Mouse (Mus musculus) heart, postnatal 0 days (tissue): ENCODE data around the gene Plpp1. TPM values are rescaled to one million over a fixed set of nuclear protein-coding genes. Genes with fewer than 3 reads are reported as not detected.
A peak's percentile ranks its signal among the peaks of the same experiment; 100 is the strongest.

Source experiments
- ATAC-seq: fragments of 200-750 bp; cut with Nextera tagmentation; 2 replicates; pipeline ENCODE4 v1.8.0; 2017; ENCODE audit warnings: low read depth, moderate number of reproducible peaks, moderate library complexity; ENCODE audit not compliant: insufficient read depth
- DNase-seq: peaks from one replicate; pipeline ENCODE4 v3.0.0-alpha.2; 2016; ENCODE audit warnings: low spot score
- H3K27ac ChIP-seq: fragments of 300-500 bp; sonication (generic); 2 replicates; pipeline ENCODE4 v1.5.1; 2014; ENCODE audit warnings: low read depth, mild to moderate bottlenecking
- H3K27me3 ChIP-seq: fragments of 300-500 bp; sonication (generic); 2 replicates; pipeline ENCODE4 v1.6.1; 2014; ENCODE audit warnings: low read length, mixed read lengths; ENCODE audit not compliant: control insufficient read depth, insufficient read depth
- H3K36me3 ChIP-seq: fragments of 300-500 bp; sonication (generic); replicated peaks from 2 replicates; pipeline ENCODE4 v1.6.1; 2014; ENCODE audit warnings: low read length, mixed read lengths; ENCODE audit not compliant: control insufficient read depth, insufficient read depth
- H3K4me1 ChIP-seq: fragments of 300-500 bp; sonication (generic); 2 replicates; pipeline ENCODE4 v1.6.1; 2014; ENCODE audit warnings: antibody characterized with exemption; ENCODE audit not compliant: control insufficient read depth, insufficient read depth
- H3K4me2 ChIP-seq: fragments of 300-500 bp; sonication (generic); 2 replicates; pipeline ENCODE4 v1.6.1; 2014; ENCODE audit warnings: low read depth, mild to moderate bottlenecking, low read length, moderate library complexity
- H3K4me3 ChIP-seq: fragments of 300-500 bp; sonication (generic); 2 replicates; pipeline ENCODE4 v1.5.1; 2014; ENCODE audit warnings: low read depth, low read length
- H3K9ac ChIP-seq: fragments of 300-500 bp; sonication (generic); replicated peaks from 2 replicates; pipeline ENCODE4 v1.6.1; 2014; ENCODE audit warnings: low read depth, low read length, mixed read lengths
- H3K9me3 ChIP-seq: fragments of 300-500 bp; sonication (generic); replicated peaks from 2 replicates; pipeline ENCODE4 v1.6.1; 2016; ENCODE audit warnings: low read length; ENCODE audit not compliant: control insufficient read depth
- CTCF ChIP-seq: IDR thresholded peaks from 2 replicates; pipeline ENCODE4 v1.5.1; 2016; ENCODE audit warnings: antibody characterized with exemption, control low read depth, low read depth
- EP300 ChIP-seq: IDR thresholded peaks from 2 replicates; pipeline ENCODE4 v1.6.1; 2016; ENCODE audit warnings: antibody characterized with exemption, low read depth
- WGBS: fragments of 180-500 bp; shearing (Covaris S2); extraction: QIAGEN DNeasy Blood & Tissue Kit; methylation state at CpG from one replicate; pipeline ENCODE4 v1.1.7; 2014; 5-methylcytosine and 5-hydroxymethylcytosine counted together
- polyA plus RNA-seq: library from polyadenylated mRNA; unstranded; fragments of >200 nt; fragmentation: Nextera tagmentation; extraction: Ambion mirVana; gene quantifications from 2 replicates; pipeline ENCODE4 v1.2.1, GENCODE M21; 2015
- total RNA-seq: library from RNA; depleted of rRNA; stranded (reverse); fragments of >200 nt; gene quantifications from 2 replicates; pipeline ENCODE4 v1.2.3, GENCODE M21; 2014; ENCODE audit warnings: low replicate concordance

The Plpp1 gene
- total and polyA plus RNA-seq, 2 experiments from 2014 or later = 101 to 129 TPM

- H3K9ac ChIP-seq = 0 out of 2 replicates have a peak overlapping the region, but pooled peaks have one; percentile 21
- no peaks in the 10 kb centered on the region for H3K36me3 ChIP-seq
- ATAC-seq (no peak; the same call in 1 of the 2 replicates), DNase-seq (peak; percentile 74)
- TF ChIP-seq EP300 (no peak; the same call in 1 of the 2 replicates), CTCF (no peak)
- H3K4me2 ChIP-seq = no peak overlapping the region
- H3K27ac ChIP-seq = peak overlapping the region; percentile 86
- peaks cover 28% of the 10 kb centered on the region for H3K4me1 ChIP-seq
- no peak overlapping the region for H3K4me3 ChIP-seq
- 31% methylated on average over 11 of the region's 11 CpGs for WGBS
- H3K27me3 ChIP-seq = no peaks in the 10 kb centered on the region
- H3K9me3 ChIP-seq = no peaks in the 10 kb centered on the region
Observed at GRCm38 (mm10) chr13:112755507-112756010, 45.0 kb upstream of the Plpp1 start.

- Histone ChIP-seq H3K36me3 (no peaks in the 10 kb centered on the region), H3K4me3 (no peak overlapping the region), H3K27me3 (no peaks in the 10 kb centered on the region), H3K4me2 (no peak overlapping the region), H3K9ac (no peak overlapping the region), H3K27ac (0 out of 2 replicates have a peak overlapping the region, but pooled peaks have one; percentile 5), H3K4me1 (peaks cover 19% of the 10 kb centered on the region), H3K9me3 (no peaks in the 10 kb centered on the region)
- no peak for TF ChIP-seq CTCF
- TF ChIP-seq EP300 = 0 out of 2 replicates have a peak, but pooled peaks have one; percentile 55
- 73% methylated on average over 9 of the region's 9 CpGs for WGBS
- DNase-seq (no peak), ATAC-seq (peak; percentile 22; the same call in 1 of the 2 replicates)
Observed at GRCm38 (mm10) chr13:112757395-112757794, 43.2 kb upstream of the Plpp1 start.

GRCm38 (mm10) chr13:112758546-112759090 is 42.0 kb upstream of the Plpp1 start:
- ATAC-seq (no peak), DNase-seq (no peak)
- Histone ChIP-seq H3K27me3 (no peaks in the 10 kb centered on the region), H3K9me3 (no peaks in the 10 kb centered on the region), H3K4me3 (no peak overlapping the region), H3K4me2 (no peak overlapping the region), H3K4me1 (peaks cover 31% of the 10 kb centered on the region), H3K9ac (no peak overlapping the region), H3K36me3 (no peaks in the 10 kb centered on the region), H3K27ac (peak overlapping the region; percentile 3; the same call in 1 of the 2 replicates)
- TF ChIP-seq CTCF (no peak), EP300 (no peak)
- 86% methylated on average over 6 of the region's 6 CpGs for WGBS

GRCm38 (mm10) chr13:112759364-112759763 is 41.2 kb upstream of the Plpp1 start:
- Histone ChIP-seq H3K4me3 (no peak overlapping the region), H3K27me3 (no peaks in the 10 kb centered on the region), H3K4me2 (no peak overlapping the region), H3K27ac (no peak overlapping the region), H3K4me1 (peaks cover 38% of the 10 kb centered on the region), H3K9me3 (no peaks in the 10 kb centered on the region), H3K9ac (no peak overlapping the region), H3K36me3 (no peaks in the 10 kb centered on the region)
- 78% methylated on average over 9 of the region's 9 CpGs for WGBS
- ATAC-seq = no peak
- no peak for DNase-seq
- no peak for TF ChIP-seq EP300
- no peak for TF ChIP-seq CTCF

- no peak overlapping the region for H3K9ac ChIP-seq
- DNase-seq (no peak), ATAC-seq (no peak)
- no peaks in the 10 kb centered on the region for H3K36me3 ChIP-seq
- no peaks in the 10 kb centered on the region for H3K27me3 ChIP-seq
- 60% methylated on average over 15 of the region's 15 CpGs for WGBS
- peaks cover 44% of the 10 kb centered on the region for H3K4me1 ChIP-seq
- no peak overlapping the region for H3K4me3 ChIP-seq
- H3K4me2 ChIP-seq = no peak overlapping the region
- no peaks in the 10 kb centered on the region for H3K9me3 ChIP-seq
- TF ChIP-seq CTCF (no peak), EP300 (no peak)
- H3K27ac ChIP-seq = peak overlapping the region; percentile 61
Observed at GRCm38 (mm10) chr13:112759777-112760537, 40.6 kb upstream of the Plpp1 start.
